7 mouse cellular contexts compared by ENCODE assay signal in genomic region chr9:60687891-60688324, GRCm38 (mm10). TPM values are rescaled to one million over a fixed set of nuclear protein-coding genes. Genes with fewer than 3 reads are reported as not detected.
DNase-seq lines count a peak whose midpoint lies in the region; ATAC-seq lines count a peak whose summit lies in the region.

Lrrc49 (minus strand) TSS chr9:60688158.

- H3K36me3 ChIP-seq in limb, embryonic 10.5 days = peaks cover 16% of the 10 kb centered on the region
- peaks cover 17% of the 10 kb centered on the region for H3K36me3 ChIP-seq in midbrain, embryonic 13.5 days

- WGBS in limb, embryonic 10.5 days = under 1% methylated on average over 21 of the region's 21 CpGs
- 0% methylated on average over 21 of the region's 21 CpGs for WGBS in midbrain, embryonic 13.5 days

- no peaks in the 10 kb centered on the region for H3K9me3 ChIP-seq in limb, embryonic 10.5 days (replicated peaks)
- H3K9me3 ChIP-seq in midbrain, embryonic 13.5 days = no peaks in the 10 kb centered on the region

- H3K27ac ChIP-seq in limb, embryonic 10.5 days = peak within 1 kb of the TSS; percentile 93
- H3K27ac ChIP-seq in midbrain, embryonic 13.5 days = peak within 1 kb of the TSS; percentile 99

- peaks cover 11% of the 10 kb centered on the region for H3K4me1 ChIP-seq in limb, embryonic 10.5 days
- peaks cover 30% of the 10 kb centered on the region for H3K4me1 ChIP-seq in midbrain, embryonic 13.5 days (replicated peaks)

- H3K9ac ChIP-seq in midbrain, embryonic 13.5 days (replicated peaks) = peak within 1 kb of the TSS; percentile 71

- DNase-seq in adrenal gland, adult 8-10 months = peak; percentile 89
- peak; percentile 85 for DNase-seq in embryo, embryonic 11.5 days (ENCODE audit: low read depth, low spot score)
- DNase-seq in kidney, adult 11 months = peak; percentile 91
- DNase-seq in limb, embryonic 10.5 days (ENCODE audit: low spot score) = peak; percentile 93
- DNase-seq in spleen, adult 12 weeks (ENCODE audit: low spot score) = peak; percentile 34

- H3K4me2 ChIP-seq in midbrain, embryonic 13.5 days (replicated peaks) = peak within 1 kb of the TSS; percentile 58

- H3K27me3 ChIP-seq in limb, embryonic 10.5 days (ENCODE audit: low read depth, poor library complexity, severe bottlenecking) = no peaks in the 10 kb centered on the region
- H3K27me3 ChIP-seq in midbrain, embryonic 13.5 days = no peaks in the 10 kb centered on the region

- ATAC-seq in granulocyte monocyte progenitor cell, adult 5-6 weeks (replicated peaks; ENCODE audit: poor library complexity, severe bottlenecking) = peak; percentile 99
- ATAC-seq in midbrain, embryonic 13.5 days = peak; percentile 98

- peak within 1 kb of the TSS; percentile 68 for H3K4me3 ChIP-seq in limb, embryonic 10.5 days
- H3K4me3 ChIP-seq in midbrain, embryonic 13.5 days (replicated peaks) = peak within 1 kb of the TSS; percentile 66

RNA-seq across cellular contexts. Expression of gene Lrrc49, which starts in this region (rescaled TPM):
- 10 to 100 TPM; 16.1 to 24.9 (median 22.2) TPM for total RNA-seq in adrenal gland, adult 8-10 months (2022)
- total RNA-seq in granulocyte monocyte progenitor cell, adult 5-6 weeks (2014; fragmentation: Nextera tagmentation) = 3.4 and 4.1 TPM in 2 replicates
- 6.1 and 12.0 TPM in 2 replicates for total RNA-seq in granulocyte monocyte progenitor cell, adult 5-6 weeks (2017)
- 20.9 and 21.7 TPM in 2 replicates for polyA plus RNA-seq in limb, embryonic 10.5 days (2016; fragmentation: Nextera tagmentation; extraction: Ambion mirVana)
- polyA plus RNA-seq in midbrain, embryonic 13.5 days (2015; fragmentation: Nextera tagmentation; extraction: Ambion mirVana) = 79.2 and 83.6 TPM in 2 replicates

Comparison
In these comparisons a context has a peak if more than half of its experiments do, and no peak if none do; other contexts are left out.
1. Peak in every context shown above with its lines: DNase-seq, ATAC-seq, H3K4me3 ChIP-seq and H3K27ac ChIP-seq.
2. DNase-seq: peak in every context shown above with its lines; median percentile 93 in limb, embryonic 10.5 days; 91 in kidney, adult 11 months; 89 in adrenal gland, adult 8-10 months; 85 in embryo, embryonic 11.5 days; 34 in spleen, adult 12 weeks.